Mouse (Mus musculus) frontal cortex, adult 2 months (tissue): ENCODE results near the gene Gm45208. TPM values are rescaled to one million over a fixed set of nuclear protein-coding genes. Genes with fewer than 3 reads are reported as not detected.

ENCODE experiments used
- DNase-seq, 2 experiments: peaks; one replicate each; pipeline ENCODE4 v3.0.0; 2022; ENCODE audit warnings: low spot score in 1 of 2; ENCODE audit errors: extremely low spot score in 1 of 2
- polyA plus RNA-seq: library from polyadenylated mRNA; depleted of rRNA; stranded (reverse); fragments of >200 nt; gene quantifications from 2 replicates; pipeline ENCODE4 v1.2.3, GENCODE M21; 2012; rRNA removed

The Gm45208 gene
- polyA plus RNA-seq, 1 experiment: 0.18 TPM

- peak in 1 of 2 experiments; percentile 17 for DNase-seq
Measured at GRCm38 (mm10) chrX:7765764-7766163, 43.7 kb downstream of the Gm45208 start.

GRCm38 (mm10) chrX:7769302-7770017 is 47.4 kb downstream of the Gm45208 start:
- DNase-seq: no peak

GRCm38 (mm10) chrX:7772766-7773165 is 50.7 kb downstream of the Gm45208 start:
- no peak for DNase-seq

GRCm38 (mm10) chrX:7775501-7776205 is 53.6 kb downstream of the Gm45208 start:
- DNase-seq: no peak

- peak in 1 of 2 experiments; percentile 72 for DNase-seq
Measured at GRCm38 (mm10) chrX:7776329-7777082, 54.5 kb downstream of the Gm45208 start.

GRCm38 (mm10) chrX:7778450-7779244 is 56.6 kb downstream of the Gm45208 start:
- no peak for DNase-seq

- DNase-seq: no peak
Measured at GRCm38 (mm10) chrX:7779294-7779693, 57.2 kb downstream of the Gm45208 start.

Other genes with a start within 250 kb of the Gm45208 start
- gene Foxp3, start 148.6 kb upstream of the Gm45208 start, polyA plus RNA-seq: 0.08 and 0.17 TPM in 2 replicates
- gene Ppp1r3f, start 148.0 kb upstream of the Gm45208 start, polyA plus RNA-seq: 13.9 and 14.8 TPM in 2 replicates
- 31.1 and 32.6 TPM in 2 replicates for gene Ccdc22, start 116.7 kb upstream of the Gm45208 start, polyA plus RNA-seq
- 0.19 and 0.22 TPM in 2 replicates for gene Cacna1f, start 115.2 kb upstream of the Gm45208 start, polyA plus RNA-seq
- 961 and 980 TPM in 2 replicates for gene Syp, start 83.8 kb upstream of the Gm45208 start, polyA plus RNA-seq
- gene Prickle3, start 65.0 kb upstream of the Gm45208 start, polyA plus RNA-seq: 2.3 and 2.4 TPM in 2 replicates
- 14.6 and 15.6 TPM in 2 replicates for gene Plp2, start 50.9 kb upstream of the Gm45208 start, polyA plus RNA-seq
- gene Magix, start 41.0 kb upstream of the Gm45208 start, polyA plus RNA-seq: 0.90 and 1.2 TPM in 2 replicates
- gene Gpkow, start 25.1 kb upstream of the Gm45208 start, polyA plus RNA-seq: 26.2 and 32.7 TPM in 2 replicates
- gene Wdr45, start 7.9 kb upstream of the Gm45208 start, polyA plus RNA-seq: 75.0 and 77.0 TPM in 2 replicates
- 118 and 124 TPM in 2 replicates for gene Praf2, start 6.2 kb downstream of the Gm45208 start, polyA plus RNA-seq
- gene Ccdc120, start 28.7 kb downstream of the Gm45208 start, polyA plus RNA-seq: 23.7 and 25.4 TPM in 2 replicates
- gene Tfe3, start 40.3 kb downstream of the Gm45208 start, polyA plus RNA-seq: 23.8 and 25.1 TPM in 2 replicates
- gene Gripap1, start 67.5 kb downstream of the Gm45208 start, polyA plus RNA-seq: 112 and 118 TPM in 2 replicates
- gene Kcnd1, start 100.0 kb downstream of the Gm45208 start, polyA plus RNA-seq: 7.4 and 7.8 TPM in 2 replicates
- 51.9 and 58.0 TPM in 2 replicates for gene Otud5, start 119.1 kb downstream of the Gm45208 start, polyA plus RNA-seq
- 50.5 and 54.6 TPM in 2 replicates for gene Pim2, start 156.0 kb downstream of the Gm45208 start, polyA plus RNA-seq
- gene Slc35a2, start 161.8 kb downstream of the Gm45208 start, polyA plus RNA-seq: 44.6 and 51.1 TPM in 2 replicates
- 188 and 192 TPM in 2 replicates for gene Pqbp1, start 177.0 kb downstream of the Gm45208 start, polyA plus RNA-seq
- gene Timm17b, start 177.1 kb downstream of the Gm45208 start, polyA plus RNA-seq: 17.8 and 20.3 TPM in 2 replicates
- gene Gm10491, start 185.6 kb downstream of the Gm45208 start, polyA plus RNA-seq: not detected in 2 replicates
- not detected in 2 replicates for gene Gm10490, start 187.3 kb downstream of the Gm45208 start, polyA plus RNA-seq
- gene Pcsk1n, start 197.6 kb downstream of the Gm45208 start, polyA plus RNA-seq: 456 and 602 TPM in 2 replicates
- gene Eras, start 206.4 kb downstream of the Gm45208 start, polyA plus RNA-seq: 0.10 TPM in 1 of 2 replicates, not detected in the other
- gene Hdac6, start 225.6 kb downstream of the Gm45208 start, polyA plus RNA-seq: 71.9 and 81.8 TPM in 2 replicates